Mouse (Mus musculus): Measurements from ENCODE around the gene Tmem120b.

- TF ChIP-seq POLR2A (IDR thresholded peaks at IDR 0.05; ENCODE audit: insufficient read depth, low read depth, low read length) = no peak
- no peak for TF ChIP-seq CTCF (IDR thresholded peaks at IDR 0.05; ENCODE audit: insufficient read depth, low read depth, low read length)
These were observed at the start of gene Tmem120b for GRCm38 (mm10) chr5:123068115-123068514.

Measured in olfactory bulb, adult 2 months (tissue).